Mouse (Mus musculus) common myeloid progenitor, adult 5-6 weeks (primary cell): ENCODE measurements around the gene Tmem236. TPM values are rescaled to one million over a fixed set of nuclear protein-coding genes. Genes with fewer than 3 reads are reported as not detected.
"Not testable (repeated sequence)": the region's sequence is repeated elsewhere in the genome, so short reads cannot be mapped to it uniquely, and the experiment has no call there.

Source experiments
- ATAC-seq: replicated peaks from 2 replicates; pipeline ENCODE4 v1.8.0; 2016; ENCODE audit warnings: low read depth, mild to moderate bottlenecking, moderate TSS enrichment, inconsistent platforms; ENCODE audit not compliant: poor library complexity, severe bottlenecking
- total RNA-seq: library from RNA; stranded (forward); fragments of 200-1000, 187-1606 nt; gene quantifications from 2 replicates; pipeline ENCODE4 v1.2.3, GENCODE M21; 2017

Gene Tmem236
- total RNA-seq, 1 experiment from 2014 or later, result not detected

- no peak for ATAC-seq
Observed at GRCm38 (mm10) chr2:14190684-14191083, 16.4 kb downstream of the Tmem236 start.

- peak; percentile 48 for ATAC-seq
Observed at GRCm38 (mm10) chr2:14191601-14192000, 17.3 kb downstream of the Tmem236 start.

- peak; percentile 97 for ATAC-seq
Observed at GRCm38 (mm10) chr2:14192046-14192445, 17.7 kb downstream of the Tmem236 start.

- ATAC-seq, result not testable (repeated sequence)
Observed at GRCm38 (mm10) chr2:14198325-14198903, 24.1 kb downstream of the Tmem236 start.

GRCm38 (mm10) chr2:14199621-14200020 lies 25.3 kb downstream of the Tmem236 start:
- ATAC-seq, result peak; percentile 68

- not testable (repeated sequence) for ATAC-seq
Observed at GRCm38 (mm10) chr2:14200879-14201445, 26.6 kb downstream of the Tmem236 start.

- ATAC-seq, result peak; percentile 46
Observed at GRCm38 (mm10) chr2:14204308-14204707, 30.0 kb downstream of the Tmem236 start.

GRCm38 (mm10) chr2:14206798-14207197 lies 32.5 kb downstream of the Tmem236 start:
- peak; percentile 66 for ATAC-seq

GRCm38 (mm10) chr2:14210731-14211130 lies 36.4 kb downstream of the Tmem236 start:
- ATAC-seq, result peak; percentile 75

- ATAC-seq, result no peak
Observed at GRCm38 (mm10) chr2:14211606-14212005, 37.3 kb downstream of the Tmem236 start.

- no peak for ATAC-seq
Observed at GRCm38 (mm10) chr2:14214764-14215163, 40.4 kb downstream of the Tmem236 start.

- ATAC-seq, result no peak
Observed at GRCm38 (mm10) chr2:14216653-14217052, 42.3 kb downstream of the Tmem236 start.

- ATAC-seq, result no peak
Observed at GRCm38 (mm10) chr2:14218126-14218525, 43.8 kb downstream of the Tmem236 start.

- ATAC-seq, result peak; percentile 87
Observed at GRCm38 (mm10) chr2:14224387-14224786, 50.1 kb downstream of the Tmem236 start.

- peak; percentile 46; the same call in 1 of the 2 replicates for ATAC-seq
Observed at GRCm38 (mm10) chr2:14228495-14228894, 54.2 kb downstream of the Tmem236 start.

GRCm38 (mm10) chr2:14229149-14229548 lies 54.8 kb downstream of the Tmem236 start, which contains the start of gene Mrc1:
Gene Mrc1, plus strand, starts transcription at chr2:14229392.
- ATAC-seq, result 0 out of 2 replicates have a peak, but pooled peaks have one; percentile 10

- no peak for ATAC-seq
Observed at GRCm38 (mm10) chr2:14229979-14230378, 55.7 kb downstream of the Tmem236 start.

- no peak for ATAC-seq
Observed at GRCm38 (mm10) chr2:14232897-14233296, 58.6 kb downstream of the Tmem236 start.

GRCm38 (mm10) chr2:14233983-14234382 lies 59.7 kb downstream of the Tmem236 start:
- ATAC-seq, result peak; percentile 59

GRCm38 (mm10) chr2:14235319-14235718 lies 61.0 kb downstream of the Tmem236 start:
- no peak for ATAC-seq

- ATAC-seq, result no peak
Observed at GRCm38 (mm10) chr2:14236920-14237319, 62.6 kb downstream of the Tmem236 start.

GRCm38 (mm10) chr2:14237723-14238122 lies 63.4 kb downstream of the Tmem236 start:
- no peak for ATAC-seq
